Mouse (Mus musculus): ENCODE measurements at regions not wholly inside any gene's neighbourhood (a gene's known extent, or its start where the extent isn't known, plus 50 kb on each side); places are given as distances from the start of the nearest gene placed in this dataset.

GRCm38 (mm10) chr15:15617976-15618375 is 1110.6 kb upstream of the Cdh9 start:
- TF ChIP-seq CTCF (IDR thresholded peaks at IDR 0.05; ENCODE audit: borderline replicate concordance, extremely low read depth, insufficient read depth, insufficient read length) = no peak
- TF ChIP-seq POLR2A (IDR thresholded peaks at IDR 0.05; ENCODE audit: borderline replicate concordance, extremely low read depth, insufficient read depth, insufficient read length, poor library complexity, severe bottlenecking) = no peak
